Mouse (Mus musculus): ENCODE data around the gene Ubac1. TPM values are rescaled to one million over a fixed set of nuclear protein-coding genes. Genes with fewer than 3 reads are reported as not detected.

Gene Ubac1
- polyA plus RNA-seq, 1 experiment: 55.1 TPM

DNA sequence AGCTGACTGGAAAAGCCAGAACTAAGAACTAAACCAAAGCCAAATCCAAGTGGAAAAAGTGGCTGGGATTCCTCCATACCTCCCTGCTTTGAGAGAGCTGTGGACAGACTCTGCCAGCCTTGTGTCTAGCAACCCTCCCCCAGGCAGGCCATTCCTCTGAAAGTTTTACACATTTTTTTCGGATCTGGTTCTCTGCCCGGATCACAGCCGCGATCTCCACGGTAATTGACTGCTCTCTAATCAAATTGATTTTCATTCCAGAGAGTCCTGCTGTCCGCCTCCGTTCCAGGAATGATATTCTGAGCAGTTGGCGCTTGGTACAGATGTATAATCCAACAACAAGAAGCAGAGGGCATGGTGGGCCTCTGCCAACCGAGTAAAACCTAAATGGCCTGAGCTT lies 22.7 kb upstream of the Ubac1 start:
- Histone ChIP-seq H3K36me3 (ENCODE audit: control insufficient read depth, insufficient read depth, low read length) (no peaks in the 10 kb centered on the region), H3K4me1 (ENCODE audit: control insufficient read depth, insufficient read depth, insufficient read length, low read length) (peaks cover 10% of the 10 kb centered on the region; the same call in 1 of the 2 replicates), H3K27ac (ENCODE audit: insufficient read depth, low read depth, low read length) (no peak overlapping the region), H3K27me3 (ENCODE audit: control insufficient read depth, insufficient read depth, low read length) (no peaks in the 10 kb centered on the region; the same call in 1 of the 2 replicates), H3K4me3 (ENCODE audit: low read depth, low read length) (no peak overlapping the region)
- WGBS: 77% methylated on average over 9 of the region's 9 CpGs
- TF ChIP-seq POLR2A (IDR thresholded peaks at IDR 0.05; ENCODE audit: low read depth, low read length) (no peak), CTCF (IDR thresholded peaks at IDR 0.05; ENCODE audit: extremely low read depth, insufficient read length, insufficient replicate concordance, low read depth, low read length) (no peak)

GRCm38 (mm10) chr2:26042603-26043002 lies 21.1 kb upstream of the Ubac1 start:
- H3K27ac ChIP-seq (ENCODE audit: insufficient read depth, low read depth, low read length): no peak overlapping the region
- no peaks in the 10 kb centered on the region for H3K36me3 ChIP-seq (ENCODE audit: control insufficient read depth, insufficient read depth, low read length)
- H3K4me3 ChIP-seq (ENCODE audit: low read depth, low read length): no peak overlapping the region
- 63% methylated on average over 3 of the region's 3 CpGs for WGBS
- peaks cover 10% of the 10 kb centered on the region; the same call in 1 of the 2 replicates for H3K4me1 ChIP-seq (ENCODE audit: control insufficient read depth, insufficient read depth, insufficient read length, low read length)
- H3K27me3 ChIP-seq (ENCODE audit: control insufficient read depth, insufficient read depth, low read length): no peaks in the 10 kb centered on the region; the same call in 1 of the 2 replicates
- TF ChIP-seq CTCF (IDR thresholded peaks at IDR 0.05; ENCODE audit: extremely low read depth, insufficient read length, insufficient replicate concordance, low read depth, low read length) (no peak), POLR2A (IDR thresholded peaks at IDR 0.05; ENCODE audit: low read depth, low read length) (no peak)

GRCm38 (mm10) chr2:26041163-26041810 lies 19.7 kb upstream of the Ubac1 start:
- H3K27ac ChIP-seq (ENCODE audit: insufficient read depth, low read depth, low read length): no peak overlapping the region
- no peak overlapping the region for H3K4me3 ChIP-seq (ENCODE audit: low read depth, low read length)
- H3K27me3 ChIP-seq (ENCODE audit: control insufficient read depth, insufficient read depth, low read length): no peaks in the 10 kb centered on the region; the same call in 1 of the 2 replicates
- WGBS: 29% methylated on average over 14 of the region's 14 CpGs
- no peaks in the 10 kb centered on the region for H3K36me3 ChIP-seq (ENCODE audit: control insufficient read depth, insufficient read depth, low read length)
- TF ChIP-seq POLR2A (IDR thresholded peaks at IDR 0.05; ENCODE audit: low read depth, low read length) (no peak), CTCF (IDR thresholded peaks at IDR 0.05; ENCODE audit: extremely low read depth, insufficient read length, insufficient replicate concordance, low read depth, low read length) (no peak)
- peaks cover 10% of the 10 kb centered on the region; the same call in 1 of the 2 replicates for H3K4me1 ChIP-seq (ENCODE audit: control insufficient read depth, insufficient read depth, insufficient read length, low read length)

DNA sequence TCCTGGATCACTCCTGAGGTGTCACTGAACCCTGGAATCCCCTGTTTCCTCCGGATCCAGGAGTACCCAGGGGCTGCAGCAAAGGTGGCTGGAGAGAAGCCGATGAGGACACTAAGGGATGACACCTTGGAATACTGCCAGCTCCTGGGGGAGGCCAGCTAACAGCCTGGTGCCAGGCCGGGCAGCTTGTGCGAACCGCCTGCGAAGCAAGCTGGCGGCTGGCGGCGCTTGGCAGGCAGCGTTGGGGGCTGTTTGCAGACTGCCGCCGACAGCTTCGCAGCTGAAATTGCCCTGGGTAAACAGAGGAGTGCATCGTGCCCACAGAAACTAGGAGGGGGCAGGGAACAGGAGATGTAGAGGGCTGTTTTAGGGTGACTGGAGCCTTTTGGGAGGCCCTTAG lies 18.4 kb upstream of the Ubac1 start:
- peaks cover 10% of the 10 kb centered on the region; the same call in 1 of the 2 replicates for H3K4me1 ChIP-seq (ENCODE audit: control insufficient read depth, insufficient read depth, insufficient read length, low read length)
- H3K27me3 ChIP-seq (ENCODE audit: control insufficient read depth, insufficient read depth, low read length): no peaks in the 10 kb centered on the region; the same call in 1 of the 2 replicates
- 22% methylated on average over 14 of the region's 14 CpGs for WGBS
- TF ChIP-seq POLR2A (IDR thresholded peaks at IDR 0.05; ENCODE audit: low read depth, low read length) (no peak), CTCF (IDR thresholded peaks at IDR 0.05; ENCODE audit: extremely low read depth, insufficient read length, insufficient replicate concordance, low read depth, low read length) (no peak)
- H3K27ac ChIP-seq (ENCODE audit: insufficient read depth, low read depth, low read length): no peak overlapping the region
- H3K36me3 ChIP-seq (ENCODE audit: control insufficient read depth, insufficient read depth, low read length): no peaks in the 10 kb centered on the region
- no peak overlapping the region for H3K4me3 ChIP-seq (ENCODE audit: low read depth, low read length)

- H3K27me3 ChIP-seq (ENCODE audit: control insufficient read depth, insufficient read depth, low read length): no peaks in the 10 kb centered on the region; the same call in 1 of the 2 replicates
- H3K36me3 ChIP-seq (ENCODE audit: control insufficient read depth, insufficient read depth, low read length): no peaks in the 10 kb centered on the region
- TF ChIP-seq CTCF (IDR thresholded peaks at IDR 0.05; ENCODE audit: extremely low read depth, insufficient read length, insufficient replicate concordance, low read depth, low read length) (no peak), POLR2A (IDR thresholded peaks at IDR 0.05; ENCODE audit: low read depth, low read length) (no peak)
- H3K4me1 ChIP-seq (ENCODE audit: control insufficient read depth, insufficient read depth, insufficient read length, low read length): peaks cover 10% of the 10 kb centered on the region; the same call in 1 of the 2 replicates
- 60% methylated on average over 6 of the region's 6 CpGs for WGBS
- no peak overlapping the region for H3K4me3 ChIP-seq (ENCODE audit: low read depth, low read length)
- H3K27ac ChIP-seq (ENCODE audit: insufficient read depth, low read depth, low read length): no peak overlapping the region
Observed at GRCm38 (mm10) chr2:26037386-26037785, 15.8 kb upstream of the Ubac1 start.

DNA sequence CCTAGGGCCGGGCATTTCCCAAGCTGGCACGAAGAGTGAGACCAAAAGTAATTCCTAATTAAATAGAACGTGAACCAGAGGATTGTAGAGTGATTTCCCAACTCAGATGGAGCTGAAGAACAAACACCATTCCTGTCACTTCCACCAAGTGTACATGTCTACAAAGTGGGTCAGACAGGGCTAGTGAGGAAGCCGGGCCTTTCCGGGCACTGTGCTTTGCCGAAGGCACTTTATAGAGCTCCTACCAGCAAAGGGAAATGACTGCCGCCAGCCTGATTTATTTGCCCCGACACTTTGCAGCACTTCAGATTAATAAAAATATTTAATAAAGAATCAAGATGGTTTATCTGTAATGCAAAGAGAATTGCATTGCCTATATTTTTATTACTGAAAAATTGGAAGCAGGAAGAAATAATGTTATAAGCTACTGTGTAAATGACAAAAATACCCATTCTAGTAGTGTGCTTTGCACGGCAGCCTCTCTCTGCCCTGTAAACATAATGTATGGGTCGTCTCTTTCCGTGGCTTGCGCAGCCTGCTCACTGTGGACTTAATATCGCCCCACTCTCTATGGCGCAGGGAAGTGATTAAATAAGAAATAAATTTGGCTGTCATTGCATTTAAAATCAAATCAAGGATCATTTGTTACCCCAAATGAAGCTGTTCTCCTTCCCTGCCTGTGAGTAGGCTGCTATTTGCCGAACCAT lies 12.9 kb upstream of the Ubac1 start:
- H3K27ac ChIP-seq (ENCODE audit: insufficient read depth, low read depth, low read length): no peak overlapping the region
- no peaks in the 10 kb centered on the region for H3K27me3 ChIP-seq (ENCODE audit: control insufficient read depth, insufficient read depth, low read length)
- H3K36me3 ChIP-seq (ENCODE audit: control insufficient read depth, insufficient read depth, low read length): no peaks in the 10 kb centered on the region
- WGBS: 75% methylated on average over 15 of the region's 15 CpGs
- H3K4me1 ChIP-seq (ENCODE audit: control insufficient read depth, insufficient read depth, insufficient read length, low read length): no peaks in the 10 kb centered on the region
- H3K4me3 ChIP-seq (ENCODE audit: low read depth, low read length): no peak overlapping the region
- TF ChIP-seq CTCF (IDR thresholded peaks at IDR 0.05; ENCODE audit: extremely low read depth, insufficient read length, insufficient replicate concordance, low read depth, low read length): no peak
- TF ChIP-seq POLR2A (IDR thresholded peaks at IDR 0.05; ENCODE audit: low read depth, low read length): no peak

GRCm38 (mm10) chr2:26030288-26030687 lies 8.7 kb upstream of the Ubac1 start:
- no peak for TF ChIP-seq POLR2A (IDR thresholded peaks at IDR 0.05; ENCODE audit: low read depth, low read length)
- TF ChIP-seq CTCF (IDR thresholded peaks at IDR 0.05; ENCODE audit: extremely low read depth, insufficient read length, insufficient replicate concordance, low read depth, low read length): peak; percentile 36; the same call in 1 of the 2 replicates
- Histone ChIP-seq H3K27ac (ENCODE audit: insufficient read depth, low read depth, low read length) (no peak overlapping the region), H3K4me3 (ENCODE audit: low read depth, low read length) (no peak overlapping the region), H3K36me3 (ENCODE audit: control insufficient read depth, insufficient read depth, low read length) (no peaks in the 10 kb centered on the region), H3K4me1 (ENCODE audit: control insufficient read depth, insufficient read depth, insufficient read length, low read length) (no peaks in the 10 kb centered on the region), H3K27me3 (ENCODE audit: control insufficient read depth, insufficient read depth, low read length) (no peaks in the 10 kb centered on the region)
- 38% methylated on average over 3 of the region's 3 CpGs for WGBS

All from small intestine, adult 2 months (tissue).